Mouse (Mus musculus): ENCODE data around the gene Cntf. TPM values are rescaled to one million over a fixed set of nuclear protein-coding genes. Genes with fewer than 3 reads are reported as not detected.

The Cntf gene
- polyA plus RNA-seq, 1 experiment from 2014 or later = 0.54 TPM

DNA sequence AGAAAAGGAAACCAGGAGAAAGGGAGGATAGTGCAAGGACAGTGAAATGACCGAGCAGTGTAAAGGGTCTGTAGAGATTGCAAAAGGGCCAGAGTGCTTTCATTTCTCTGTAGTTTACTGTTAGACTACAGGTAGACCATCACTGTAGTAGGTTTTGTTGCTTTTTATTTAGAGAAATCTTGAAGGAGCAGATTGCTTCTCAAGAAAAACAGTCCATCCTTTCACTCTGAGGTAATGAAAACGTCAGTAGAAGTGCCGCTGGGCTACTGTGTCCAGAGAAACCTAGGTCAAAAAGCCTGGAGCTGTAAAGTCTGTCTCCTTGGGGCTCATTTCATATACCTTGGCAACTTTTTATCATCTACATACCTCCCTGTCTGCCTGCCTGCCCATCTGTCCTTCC, 33.6 kb upstream of the Cntf start:
- H3K27me3 ChIP-seq (ENCODE audit: control insufficient read depth, insufficient read depth, low read length) = no peaks in the 10 kb centered on the region
- no peak overlapping the region for H3K4me3 ChIP-seq (ENCODE audit: low read depth, low read length)
- no peaks in the 10 kb centered on the region for H3K9me3 ChIP-seq (replicated peaks; ENCODE audit: control insufficient read depth, low read length)
- H3K27ac ChIP-seq (ENCODE audit: low read depth, low read length) = no peak overlapping the region
- no peak overlapping the region for H3K4me2 ChIP-seq
- no peaks in the 10 kb centered on the region for H3K36me3 ChIP-seq (ENCODE audit: control insufficient read depth, insufficient read depth, low read length)
- no peak overlapping the region for H3K9ac ChIP-seq (ENCODE audit: low read depth, low read length)
- no peak for ATAC-seq (replicated peaks; ENCODE audit: insufficient number of reproducible peaks, low FRiP score, low TSS enrichment)
- 78% methylated on average over 3 of the region's 3 CpGs for WGBS (ENCODE audit: insufficient replicate concordance)
- H3K4me1 ChIP-seq (ENCODE audit: control insufficient read depth, insufficient read depth, low read length) = no peaks in the 10 kb centered on the region

DNA sequence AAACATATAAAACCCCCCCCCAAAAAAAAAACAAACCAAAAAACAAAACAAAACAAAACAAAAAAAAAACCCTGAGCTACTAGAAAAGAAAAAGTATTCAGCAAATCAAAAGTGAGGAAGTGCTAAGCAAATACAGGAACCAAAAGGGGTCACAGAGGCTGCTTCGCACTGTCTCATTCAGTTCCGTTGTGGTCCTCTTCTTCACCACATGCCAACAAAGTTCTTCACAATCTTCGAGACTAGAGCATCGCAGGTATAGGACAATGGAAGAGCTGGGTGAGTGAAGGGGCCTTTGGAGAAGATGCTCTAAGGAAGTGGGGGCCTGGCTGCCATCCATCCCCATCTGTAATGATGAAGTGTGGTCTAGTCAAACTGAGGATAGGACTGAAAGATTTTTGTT, 33.0 kb upstream of the Cntf start:
- Histone ChIP-seq H3K4me2 (no peak overlapping the region), H3K27me3 (ENCODE audit: control insufficient read depth, insufficient read depth, low read length) (no peaks in the 10 kb centered on the region), H3K9me3 (replicated peaks; ENCODE audit: control insufficient read depth, low read length) (no peaks in the 10 kb centered on the region), H3K9ac (ENCODE audit: low read depth, low read length) (no peak overlapping the region), H3K4me1 (ENCODE audit: control insufficient read depth, insufficient read depth, low read length) (no peaks in the 10 kb centered on the region), H3K36me3 (ENCODE audit: control insufficient read depth, insufficient read depth, low read length) (no peaks in the 10 kb centered on the region), H3K4me3 (ENCODE audit: low read depth, low read length) (no peak overlapping the region), H3K27ac (ENCODE audit: low read depth, low read length) (no peak overlapping the region)
- 83% methylated on average over 4 of the region's 4 CpGs for WGBS (ENCODE audit: insufficient replicate concordance)
- ATAC-seq (replicated peaks; ENCODE audit: insufficient number of reproducible peaks, low FRiP score, low TSS enrichment) = no peak

- H3K27me3 ChIP-seq (ENCODE audit: control insufficient read depth, insufficient read depth, low read length) = no peaks in the 10 kb centered on the region
- peak overlapping the region; percentile 100 for H3K27ac ChIP-seq (ENCODE audit: low read depth, low read length)
- H3K4me2 ChIP-seq = peak overlapping the region; percentile 85
- H3K36me3 ChIP-seq (ENCODE audit: control insufficient read depth, insufficient read depth, low read length) = no peaks in the 10 kb centered on the region
- no peaks in the 10 kb centered on the region for H3K9me3 ChIP-seq (replicated peaks; ENCODE audit: control insufficient read depth, low read length)
- no peak for ATAC-seq (replicated peaks; ENCODE audit: insufficient number of reproducible peaks, low FRiP score, low TSS enrichment)
- H3K4me1 ChIP-seq (ENCODE audit: control insufficient read depth, insufficient read depth, low read length) = peaks cover 3% of the 10 kb centered on the region; the same call in 1 of the 2 replicates
- WGBS (ENCODE audit: insufficient replicate concordance) = 2% methylated on average over 7 of the region's 7 CpGs
- H3K4me3 ChIP-seq (ENCODE audit: low read depth, low read length) = peak overlapping the region; percentile 94
- H3K9ac ChIP-seq (ENCODE audit: low read depth, low read length) = peak overlapping the region; percentile 73
These were observed 31.6 kb upstream of the Cntf start for GRCm38 (mm10) chr19:12797071-12797470.

DNA sequence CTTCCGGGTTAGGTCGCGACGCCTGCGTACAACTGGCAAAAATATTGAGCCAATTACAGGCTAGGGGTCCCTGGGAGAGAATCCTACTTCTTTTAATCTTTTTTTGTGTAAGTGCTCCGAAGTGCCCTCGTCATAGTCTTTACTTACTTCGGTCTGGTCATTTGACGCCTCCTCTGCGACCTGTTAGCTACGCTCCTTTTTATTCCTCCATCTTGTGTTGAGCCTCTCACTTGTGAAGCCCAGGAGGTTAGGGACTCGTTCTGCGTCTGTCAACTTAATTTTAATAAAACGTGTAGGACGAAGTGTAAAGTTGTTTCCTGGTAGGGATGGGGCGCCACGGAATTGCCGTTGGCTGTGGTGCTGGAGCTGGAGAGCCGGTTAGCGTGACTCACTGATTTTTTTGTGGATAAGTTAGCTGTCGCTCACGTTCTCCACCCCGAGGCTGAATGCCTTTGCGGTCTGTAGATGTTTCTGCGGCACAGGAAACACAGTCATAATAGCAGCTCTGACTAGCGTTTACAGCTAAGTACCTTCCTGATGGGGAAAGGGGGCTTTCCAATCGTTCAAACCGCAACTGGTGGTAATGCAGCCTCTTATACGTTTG, 31.0 kb upstream of the Cntf start:
- Histone ChIP-seq H3K4me1 (ENCODE audit: control insufficient read depth, insufficient read depth, low read length) (peaks cover 6% of the 10 kb centered on the region; the same call in 1 of the 2 replicates), H3K36me3 (ENCODE audit: control insufficient read depth, insufficient read depth, low read length) (no peaks in the 10 kb centered on the region), H3K4me3 (ENCODE audit: low read depth, low read length) (peak overlapping the region; percentile 94), H3K27ac (ENCODE audit: low read depth, low read length) (peak overlapping the region; percentile 100), H3K9me3 (replicated peaks; ENCODE audit: control insufficient read depth, low read length) (no peaks in the 10 kb centered on the region), H3K27me3 (ENCODE audit: control insufficient read depth, insufficient read depth, low read length) (no peaks in the 10 kb centered on the region), H3K9ac (ENCODE audit: low read depth, low read length) (peak overlapping the region; percentile 73), H3K4me2 (peak overlapping the region; percentile 85)
- peak; percentile 27; the same call in 1 of the 2 replicates for ATAC-seq (replicated peaks; ENCODE audit: insufficient number of reproducible peaks, low FRiP score, low TSS enrichment)
- WGBS (ENCODE audit: insufficient replicate concordance) = under 1% methylated on average over 29 of the region's 29 CpGs

- peak within 1 kb of the TSS; percentile 100 for H3K27ac ChIP-seq (ENCODE audit: low read depth, low read length)
- no peaks in the 10 kb centered on the region for H3K9me3 ChIP-seq (replicated peaks; ENCODE audit: control insufficient read depth, low read length)
- peak within 1 kb of the TSS; percentile 99 for H3K9ac ChIP-seq (ENCODE audit: low read depth, low read length)
- no peaks in the 10 kb centered on the region for H3K36me3 ChIP-seq (ENCODE audit: control insufficient read depth, insufficient read depth, low read length)
- H3K4me2 ChIP-seq = peak within 1 kb of the TSS; percentile 85
- peaks cover 6% of the 10 kb centered on the region; the same call in 1 of the 2 replicates for H3K4me1 ChIP-seq (ENCODE audit: control insufficient read depth, insufficient read depth, low read length)
- peak within 1 kb of the TSS; percentile 94 for H3K4me3 ChIP-seq (ENCODE audit: low read depth, low read length)
- ATAC-seq (replicated peaks; ENCODE audit: insufficient number of reproducible peaks, low FRiP score, low TSS enrichment) = peak; percentile 94
- under 1% methylated on average over 64 of the region's 76 CpGs for WGBS (ENCODE audit: insufficient replicate concordance)
- no peaks in the 10 kb centered on the region for H3K27me3 ChIP-seq (ENCODE audit: control insufficient read depth, insufficient read depth, low read length)
These were observed 30.3 kb upstream of the Cntf start, which contains the start of the genes Zfp91 and Lpxn for GRCm38 (mm10) chr19:12795511-12796327. Gene Zfp91 (minus strand): TSS chr19:12796126. Gene Lpxn (plus strand): TSS chr19:12796193.

DNA sequence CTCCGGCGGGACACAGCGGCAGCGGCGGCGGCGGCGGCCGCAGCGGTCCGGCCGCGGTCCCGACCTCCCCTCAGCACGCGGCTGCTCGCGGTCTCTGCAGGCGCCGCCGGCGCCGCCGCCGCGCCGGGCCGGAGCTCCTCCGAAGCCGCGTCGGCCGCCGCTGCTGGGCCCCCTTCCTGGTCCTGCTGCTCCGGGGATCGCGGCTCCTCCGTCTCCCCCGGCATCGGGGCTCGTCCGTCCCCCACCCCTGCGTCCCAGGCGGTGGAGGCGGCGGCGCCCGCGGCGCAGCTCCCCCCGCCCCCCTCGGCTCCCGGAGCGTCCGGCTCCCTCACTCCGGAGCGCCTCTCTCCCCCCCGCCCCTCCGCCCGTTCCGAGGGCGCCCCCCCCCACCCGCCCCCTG, 29.7 kb upstream of the Cntf start:
- Histone ChIP-seq H3K27ac (ENCODE audit: low read depth, low read length) (peak overlapping the region; percentile 100), H3K4me1 (ENCODE audit: control insufficient read depth, insufficient read depth, low read length) (peaks cover 6% of the 10 kb centered on the region; the same call in 1 of the 2 replicates), H3K4me3 (ENCODE audit: low read depth, low read length) (peak overlapping the region; percentile 94), H3K9me3 (replicated peaks; ENCODE audit: control insufficient read depth, low read length) (no peaks in the 10 kb centered on the region), H3K9ac (ENCODE audit: low read depth, low read length) (peak overlapping the region; percentile 99), H3K27me3 (ENCODE audit: control insufficient read depth, insufficient read depth, low read length) (no peaks in the 10 kb centered on the region), H3K4me2 (peak overlapping the region; percentile 62), H3K36me3 (ENCODE audit: control insufficient read depth, insufficient read depth, low read length) (no peaks in the 10 kb centered on the region)
- peak; percentile 28 for ATAC-seq (replicated peaks; ENCODE audit: insufficient number of reproducible peaks, low FRiP score, low TSS enrichment)
- WGBS (ENCODE audit: insufficient replicate concordance) = under 1% methylated on average over 24 of the region's 63 CpGs

- no peaks in the 10 kb centered on the region for H3K36me3 ChIP-seq (ENCODE audit: control insufficient read depth, insufficient read depth, low read length)
- peak overlapping the region; percentile 100 for H3K27ac ChIP-seq (ENCODE audit: low read depth, low read length)
- no peaks in the 10 kb centered on the region for H3K9me3 ChIP-seq (replicated peaks; ENCODE audit: control insufficient read depth, low read length)
- H3K27me3 ChIP-seq (ENCODE audit: control insufficient read depth, insufficient read depth, low read length) = no peaks in the 10 kb centered on the region
- H3K4me3 ChIP-seq (ENCODE audit: low read depth, low read length) = peak overlapping the region; percentile 94
- WGBS (ENCODE audit: insufficient replicate concordance) = under 1% methylated on average over 39 of the region's 39 CpGs
- peak; percentile 76 for ATAC-seq (replicated peaks; ENCODE audit: insufficient number of reproducible peaks, low FRiP score, low TSS enrichment)
- H3K4me1 ChIP-seq (ENCODE audit: control insufficient read depth, insufficient read depth, low read length) = peaks cover 6% of the 10 kb centered on the region; the same call in 1 of the 2 replicates
- H3K4me2 ChIP-seq = peak overlapping the region; percentile 71
- H3K9ac ChIP-seq (ENCODE audit: low read depth, low read length) = peak overlapping the region; percentile 99
These were observed 28.9 kb upstream of the Cntf start for GRCm38 (mm10) chr19:12794056-12795044.

GRCm38 (mm10) chr19:12792374-12792773, 26.9 kb upstream of the Cntf start:
- H3K4me3 ChIP-seq (ENCODE audit: low read depth, low read length) = no peak overlapping the region
- no peak overlapping the region for H3K9ac ChIP-seq (ENCODE audit: low read depth, low read length)
- H3K4me1 ChIP-seq (ENCODE audit: control insufficient read depth, insufficient read depth, low read length) = peaks cover 6% of the 10 kb centered on the region; the same call in 1 of the 2 replicates
- no peaks in the 10 kb centered on the region for H3K9me3 ChIP-seq (replicated peaks; ENCODE audit: control insufficient read depth, low read length)
- ATAC-seq (replicated peaks; ENCODE audit: insufficient number of reproducible peaks, low FRiP score, low TSS enrichment) = no peak
- no peaks in the 10 kb centered on the region for H3K27me3 ChIP-seq (ENCODE audit: control insufficient read depth, insufficient read depth, low read length)
- H3K36me3 ChIP-seq (ENCODE audit: control insufficient read depth, insufficient read depth, low read length) = no peaks in the 10 kb centered on the region
- H3K4me2 ChIP-seq = no peak overlapping the region
- H3K27ac ChIP-seq (ENCODE audit: low read depth, low read length) = no peak overlapping the region
